Mouse (Mus musculus): ENCODE data around the gene Fbxl19.
"Not testable (repeated sequence)": the region's sequence is repeated elsewhere in the genome, so short reads cannot be mapped to it uniquely, and the experiment has no call there.

Fbxl19 gene

GRCm38 (mm10) chr7:127768346-127768996, 24.1 kb downstream of the Fbxl19 start:
- no peak for DNase-seq (ENCODE audit: low spot score in 2 of 2)

GRCm38 (mm10) chr7:127768997-127769593, 24.8 kb downstream of the Fbxl19 start:
- peak; percentile 95 to 97 for DNase-seq (ENCODE audit: low spot score in 2 of 2)

GRCm38 (mm10) chr7:127769651-127770038, 25.3 kb downstream of the Fbxl19 start, which contains the start of gene Orai3:
Gene Orai3 (plus strand): TSS chr7:127769815.
- peak; percentile 72 to 76 for DNase-seq (ENCODE audit: low spot score in 2 of 2)

GRCm38 (mm10) chr7:127770039-127770905, 25.9 kb downstream of the Fbxl19 start:
- no peak for DNase-seq (ENCODE audit: low spot score in 2 of 2)

GRCm38 (mm10) chr7:127771262-127771661, 26.9 kb downstream of the Fbxl19 start:
- no peak for DNase-seq (ENCODE audit: low spot score in 2 of 2)

GRCm38 (mm10) chr7:127772080-127772479, 27.7 kb downstream of the Fbxl19 start:
- no peak for DNase-seq (ENCODE audit: low spot score in 2 of 2)

GRCm38 (mm10) chr7:127772557-127772956, 28.2 kb downstream of the Fbxl19 start:
- DNase-seq (ENCODE audit: low spot score in 2 of 2): no peak

- DNase-seq (ENCODE audit: low spot score in 2 of 2): no peak
These were observed 29.5 kb downstream of the Fbxl19 start for GRCm38 (mm10) chr7:127773664-127774384.

- not testable (repeated sequence) for DNase-seq (ENCODE audit: low spot score in 2 of 2)
These were observed 31.5 kb downstream of the Fbxl19 start for GRCm38 (mm10) chr7:127775837-127776236.

GRCm38 (mm10) chr7:127776426-127776825, 32.1 kb downstream of the Fbxl19 start, which contains the start of gene Setd1a:
Gene Setd1a (plus strand): TSS chr7:127776670.
- peak; percentile 78 to 81 for DNase-seq (ENCODE audit: low spot score in 2 of 2)

- peak; percentile 93 to 94 for DNase-seq (ENCODE audit: low spot score in 2 of 2)
These were observed 32.6 kb downstream of the Fbxl19 start for GRCm38 (mm10) chr7:127776878-127777473.

GRCm38 (mm10) chr7:127777474-127778266, 33.3 kb downstream of the Fbxl19 start:
- DNase-seq (ENCODE audit: low spot score in 2 of 2): no peak

- DNase-seq (ENCODE audit: low spot score in 2 of 2): no peak
These were observed 34.0 kb downstream of the Fbxl19 start for GRCm38 (mm10) chr7:127778350-127778749.

- DNase-seq (ENCODE audit: low spot score in 2 of 2): no peak
These were observed 41.0 kb downstream of the Fbxl19 start, which contains the start of gene Gm49388 for GRCm38 (mm10) chr7:127785308-127785707. Gene Gm49388 (plus strand): TSS chr7:127785608.

GRCm38 (mm10) chr7:127797076-127797845, 52.9 kb downstream of the Fbxl19 start:
- no peak for DNase-seq (ENCODE audit: low spot score in 2 of 2)

GRCm38 (mm10) chr7:127798591-127798990, 54.2 kb downstream of the Fbxl19 start:
- DNase-seq (ENCODE audit: low spot score in 2 of 2): no peak

GRCm38 (mm10) chr7:127799211-127799610, 54.9 kb downstream of the Fbxl19 start:
- DNase-seq (ENCODE audit: low spot score in 2 of 2): no peak

- no peak for DNase-seq (ENCODE audit: low spot score in 2 of 2)
These were observed 55.4 kb downstream of the Fbxl19 start for GRCm38 (mm10) chr7:127799738-127800137.

- DNase-seq (ENCODE audit: low spot score in 2 of 2): peak; percentile 83 to 84
These were observed 56.2 kb downstream of the Fbxl19 start, which contains the start of gene Hsd3b7 for GRCm38 (mm10) chr7:127800435-127801009. Gene Hsd3b7 (plus strand): TSS chr7:127800604.
